Mouse (Mus musculus): ENCODE measurements around the gene Hikeshi. TPM values are rescaled to one million over a fixed set of nuclear protein-coding genes. Genes with fewer than 3 reads are reported as not detected.

The Hikeshi gene
- total and polyA plus RNA-seq, 3 experiments: 66.6 to 126 (median 67.5) TPM

DNA sequence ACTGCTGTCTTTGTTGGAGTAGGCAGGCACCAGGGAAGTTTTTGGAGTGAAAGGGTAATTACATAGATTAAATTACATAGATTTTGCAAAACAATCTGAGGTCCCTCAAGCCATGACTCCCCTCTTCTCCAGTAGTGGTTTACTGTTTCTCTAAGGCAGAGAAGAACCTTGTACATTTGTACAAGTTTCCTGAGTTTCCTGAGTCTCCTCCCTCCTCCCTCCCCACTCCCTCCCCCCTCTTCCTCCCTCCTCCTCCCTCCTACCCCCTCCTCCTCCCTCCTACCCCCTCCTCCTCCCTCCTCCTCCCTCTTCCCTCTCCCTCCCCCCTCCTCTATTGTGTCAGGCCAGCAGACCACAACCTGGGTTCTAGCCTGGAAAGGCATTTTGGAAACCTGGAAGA lies 43.4 kb upstream of the Hikeshi start:
- DNase-seq (ENCODE audit: extremely low read depth): no peak
- Histone ChIP-seq H3K79me2 (replicated peaks; ENCODE audit: control insufficient read depth, extremely low read depth, insufficient read depth, poor library complexity, severe bottlenecking) (peaks cover 5% of the 10 kb centered on the region), H3K36me3 (replicated peaks in 1 of 2; ENCODE audit: control insufficient read depth in 1 of 2, insufficient read depth in 1 of 2, low read length in 1 of 2) (no peaks in the 10 kb centered on the region), H3K9ac (ENCODE audit: insufficient read depth, low read depth) (no peak overlapping the region), H3K4me3 (replicated peaks in 1 of 3; ENCODE audit: low read depth in 2 of 3, low read length in 2 of 3, poor library complexity in 1 of 3) (no peak overlapping the region), H3K9me3 (replicated peaks; ENCODE audit: low read length) (no peaks in the 10 kb centered on the region), H3K27me3 (replicated peaks) (no peaks in the 10 kb centered on the region), H3K27ac (ENCODE audit: insufficient read depth, low read depth) (no peak overlapping the region), H3K4me1 (ENCODE audit: control insufficient read depth in 1 of 2, insufficient read depth in 2 of 2) (peaks cover 2 to 4% of the 10 kb centered on the region in 2 experiments; a peak in 2 of 4 replicates), H3K4me2 (ENCODE audit: insufficient read depth, low read depth, poor library complexity, severe bottlenecking) (no peak overlapping the region)
- no peak for TF ChIP-seq NRF1 (IDR thresholded peaks at IDR 0.05; ENCODE audit: low read depth, low read length)
- no peak for TF ChIP-seq IRF4 (IDR thresholded peaks at IDR 0.05; ENCODE audit: low read depth, low read length)
- no peak for TF ChIP-seq ZNF384 (IDR thresholded peaks at IDR 0.05; ENCODE audit: low read depth, low read length)
- no peak for TF ChIP-seq TCF12 (IDR thresholded peaks at IDR 0.05; ENCODE audit: low read depth, low read length)
- no peak for TF ChIP-seq ETS1 (conservative IDR thresholded peaks at IDR 0.05; ENCODE audit: low read depth, low read length)
- dilution Hi-C loops (cut with MboI; ENCODE audit: extremely low pct_ligation_motif_present, extremely low pct_unique_long_range_greater_than_20kb, low sequenced_read_pairs): no loop called here
- in situ Hi-C loops (cut with MboI; ENCODE audit: low pct_ligation_motif_present, low pct_unique_long_range_greater_than_20kb, low sequenced_read_pairs): no loop called here

DNA sequence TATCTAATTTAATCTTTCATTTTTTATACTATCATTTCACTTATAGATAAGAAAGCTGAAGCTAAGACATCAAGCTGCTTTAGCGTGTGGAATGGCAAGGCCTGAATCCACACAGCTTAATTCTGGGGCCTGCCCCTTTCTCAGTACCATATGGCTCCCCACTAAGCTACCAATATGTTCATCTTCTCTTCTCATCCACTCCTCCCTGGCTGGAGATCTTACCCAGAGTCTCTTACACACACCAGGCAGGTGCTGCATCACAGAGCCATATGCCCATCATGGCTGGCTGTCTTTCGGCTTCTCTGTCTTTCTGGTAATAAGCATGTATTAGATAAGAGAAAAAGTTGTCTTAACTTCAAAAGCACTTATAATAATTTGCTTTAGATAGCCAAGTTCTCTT lies 42.4 kb upstream of the Hikeshi start:
- dilution Hi-C loops (cut with MboI; ENCODE audit: extremely low pct_ligation_motif_present, extremely low pct_unique_long_range_greater_than_20kb, low sequenced_read_pairs): no loop called here
- no peak overlapping the region for H3K4me2 ChIP-seq (ENCODE audit: insufficient read depth, low read depth, poor library complexity, severe bottlenecking)
- DNase-seq (ENCODE audit: extremely low read depth): no peak
- no peak overlapping the region for H3K4me3 ChIP-seq (replicated peaks in 1 of 3; ENCODE audit: low read depth in 2 of 3, low read length in 2 of 3, poor library complexity in 1 of 3)
- H3K9me3 ChIP-seq (replicated peaks; ENCODE audit: low read length): no peaks in the 10 kb centered on the region
- no peaks in the 10 kb centered on the region for H3K36me3 ChIP-seq (replicated peaks in 1 of 2; ENCODE audit: control insufficient read depth in 1 of 2, insufficient read depth in 1 of 2, low read length in 1 of 2)
- no peaks in the 10 kb centered on the region for H3K27me3 ChIP-seq (replicated peaks)
- H3K9ac ChIP-seq (ENCODE audit: insufficient read depth, low read depth): no peak overlapping the region
- in situ Hi-C loops (cut with MboI; ENCODE audit: low pct_ligation_motif_present, low pct_unique_long_range_greater_than_20kb, low sequenced_read_pairs): no loop called here
- H3K27ac ChIP-seq (ENCODE audit: insufficient read depth, low read depth): no peak overlapping the region
- peaks cover 2 to 7% of the 10 kb centered on the region in 2 experiments; a peak in 2 of 4 replicates for H3K4me1 ChIP-seq (ENCODE audit: control insufficient read depth in 1 of 2, insufficient read depth in 2 of 2)
- H3K79me2 ChIP-seq (replicated peaks; ENCODE audit: control insufficient read depth, extremely low read depth, insufficient read depth, poor library complexity, severe bottlenecking): peaks cover 14% of the 10 kb centered on the region
- TF ChIP-seq MEF2A (IDR thresholded peaks at IDR 0.05; ENCODE audit: borderline replicate concordance, low read depth, low read length) (no peak), POLR2A (IDR thresholded peaks at IDR 0.05; ENCODE audit: low read depth, low read length) (no peak), RCOR1 (conservative IDR thresholded peaks at IDR 0.05; ENCODE audit: low read depth, low read length) (no peak), HCFC1 (IDR thresholded peaks at IDR 0.05; ENCODE audit: low read depth, low read length) (no peak)

DNA sequence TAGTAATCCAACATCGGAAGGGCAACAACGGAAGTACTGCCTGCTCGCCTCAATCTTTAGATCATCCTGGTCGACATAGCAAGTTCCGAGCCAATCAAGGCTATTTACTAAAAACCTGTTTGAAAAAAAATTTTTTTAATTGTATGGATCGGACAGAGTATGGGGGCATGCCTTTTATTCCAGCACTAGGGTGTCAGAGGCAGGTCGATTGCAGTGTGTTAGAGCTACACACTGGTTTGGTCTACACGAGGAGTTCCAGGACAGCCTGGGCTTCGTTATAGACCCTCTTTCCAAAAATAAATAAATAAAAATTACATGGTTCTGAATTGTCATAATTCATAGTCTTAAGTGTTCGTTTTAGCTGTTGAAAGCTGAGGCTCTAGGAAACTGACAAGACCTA lies 40.6 kb upstream of the Hikeshi start:
- Histone ChIP-seq H3K4me2 (ENCODE audit: insufficient read depth, low read depth, poor library complexity, severe bottlenecking) (peak overlapping the region; percentile 54), H3K27ac (ENCODE audit: insufficient read depth, low read depth) (no peak overlapping the region), H3K4me1 (ENCODE audit: control insufficient read depth in 1 of 2, insufficient read depth in 2 of 2) (peaks cover 2 to 24% of the 10 kb centered on the region in 2 experiments; a peak in 3 of 4 replicates), H3K9ac (ENCODE audit: insufficient read depth, low read depth) (peak overlapping the region; percentile 85), H3K27me3 (replicated peaks) (no peaks in the 10 kb centered on the region), H3K36me3 (replicated peaks in 1 of 2; ENCODE audit: control insufficient read depth in 1 of 2, insufficient read depth in 1 of 2, low read length in 1 of 2) (peaks cover 3 to 8% of the 10 kb centered on the region in 2 experiments), H3K79me2 (replicated peaks; ENCODE audit: control insufficient read depth, extremely low read depth, insufficient read depth, poor library complexity, severe bottlenecking) (peaks cover 31% of the 10 kb centered on the region), H3K4me3 (replicated peaks in 1 of 3; ENCODE audit: low read depth in 2 of 3, low read length in 2 of 3, poor library complexity in 1 of 3) (peak overlapping the region; percentile 46 to 82 (median 69)), H3K9me3 (replicated peaks; ENCODE audit: low read length) (no peaks in the 10 kb centered on the region)
- in situ Hi-C loops (cut with MboI; ENCODE audit: low pct_ligation_motif_present, low pct_unique_long_range_greater_than_20kb, low sequenced_read_pairs) (no loop called here), dilution Hi-C loops (cut with MboI; ENCODE audit: extremely low pct_ligation_motif_present, extremely low pct_unique_long_range_greater_than_20kb, low sequenced_read_pairs) (no loop called here)
- DNase-seq (ENCODE audit: extremely low read depth): no peak
- no peak for TF ChIP-seq RCOR1 (conservative IDR thresholded peaks at IDR 0.05; ENCODE audit: low read depth, low read length)
- TF ChIP-seq MXI1 (IDR thresholded peaks at IDR 0.05; ENCODE audit: low read depth, low read length): no peak
- TF ChIP-seq JUND (conservative IDR thresholded peaks at IDR 0.05; ENCODE audit: low read depth, low read length): no peak; the same call in 1 of the 2 replicates
- TF ChIP-seq EP300 (IDR thresholded peaks at IDR 0.05; ENCODE audit: low read length): no peak
- no peak for TF ChIP-seq UBTF (IDR thresholded peaks at IDR 0.05; ENCODE audit: low read depth, low read length)
- no peak for TF ChIP-seq KAT2A (IDR thresholded peaks at IDR 0.05; ENCODE audit: insufficient replicate concordance, low read length)
- TF ChIP-seq BHLHE40 (IDR thresholded peaks at IDR 0.05; ENCODE audit: low read depth, low read length): no peak
- TF ChIP-seq MAFK (IDR thresholded peaks at IDR 0.05; ENCODE audit: insufficient replicate concordance, low read length): no peak
- TF ChIP-seq GABPA (IDR thresholded peaks at IDR 0.05; ENCODE audit: insufficient replicate concordance, low read depth, low read length): no peak
- TF ChIP-seq TBP (conservative IDR thresholded peaks at IDR 0.05; ENCODE audit: low read depth, low read length): no peak
- no peak for TF ChIP-seq SMC3 (IDR thresholded peaks at IDR 0.05; ENCODE audit: low read depth, low read length)
- TF ChIP-seq ZNF384 (IDR thresholded peaks at IDR 0.05; ENCODE audit: low read depth, low read length): no peak
- no peak for TF ChIP-seq NRF1 (IDR thresholded peaks at IDR 0.05; ENCODE audit: low read depth, low read length)
- no peak for TF ChIP-seq RAD21 (IDR thresholded peaks at IDR 0.05; ENCODE audit: low read depth, low read length)

All from CH12.LX (cell line).